ENCODE assay signal across 10 mouse cellular contexts in the genomic region with DNA sequence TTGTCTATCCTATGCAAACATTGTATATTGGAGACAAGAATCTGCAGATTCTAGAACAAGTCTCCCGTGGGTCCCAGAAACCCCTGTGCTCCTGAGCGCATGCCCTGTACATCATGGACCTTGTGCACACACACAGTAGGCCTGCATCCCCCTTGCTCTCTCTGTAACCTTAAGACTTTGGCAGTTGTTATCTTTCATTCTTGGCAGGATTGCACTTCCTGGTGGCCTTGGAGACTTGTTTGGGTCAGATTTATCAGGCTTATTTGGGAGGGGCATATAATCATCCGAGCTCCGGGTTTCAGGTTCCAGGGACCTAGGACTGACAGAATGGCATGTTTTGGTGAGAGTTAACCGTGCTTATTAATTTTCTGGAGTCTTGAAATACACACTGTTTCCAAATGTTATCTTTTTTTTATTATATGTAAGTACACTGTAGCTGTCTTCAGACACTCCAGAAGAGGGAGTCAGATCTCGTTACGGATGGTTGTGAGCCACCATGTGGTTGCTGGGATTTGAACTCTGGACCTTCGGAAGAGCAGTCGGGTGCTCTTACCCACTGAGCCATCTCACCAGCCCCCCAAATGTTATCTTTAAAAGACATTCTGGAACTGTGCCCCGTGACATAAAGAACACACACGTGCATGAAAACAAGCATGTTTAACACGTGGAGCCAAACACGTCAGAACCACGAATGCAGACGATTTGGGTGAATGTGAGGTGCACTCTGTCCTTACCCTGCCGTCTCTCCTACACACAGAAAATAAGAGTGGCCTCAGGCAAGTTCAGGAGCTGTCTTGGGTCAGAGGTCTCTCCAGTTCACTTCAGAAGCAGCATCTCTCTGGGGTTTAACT.
A peak's percentile ranks its signal among the peaks of the same experiment; 100 is the strongest.
DNase-seq lines count a peak whose midpoint lies in the region; ATAC-seq and TF ChIP-seq lines count a peak whose summit lies in the region.
"Had no signal": no experiment of that assay in that cellular context is flagged by ENCODE, and none has a peak within 500 bp of the region (broad histone marks: within the 10 kb centered on the region; RNA-seq: fewer than 3 reads in every experiment).

No protein-coding gene starts in this region.

- H3K4me2 ChIP-seq in heart, embryonic 12.5 days = no peak overlapping the region
- H3K4me2 ChIP-seq in neural tube, embryonic 13.5 days = no peak overlapping the region
- no peak overlapping the region for H3K4me2 ChIP-seq in neural tube, embryonic 15.5 days
- H3K4me2 ChIP-seq in intestine, postnatal 0 days (replicated peaks; ENCODE audit: low read depth) = no peak overlapping the region
- H3K4me2 ChIP-seq in stomach, embryonic 15.5 days = no peak overlapping the region
- H3K4me2 ChIP-seq: hindbrain, embryonic 13.5 days had no signal

- no peak overlapping the region for H3K9ac ChIP-seq in heart, embryonic 12.5 days
- H3K9ac ChIP-seq in neural tube, embryonic 13.5 days = no peak overlapping the region
- H3K9ac ChIP-seq in neural tube, embryonic 15.5 days (replicated peaks) = no peak overlapping the region
- H3K9ac ChIP-seq in intestine, postnatal 0 days (ENCODE audit: low read depth, low read length) = no peak overlapping the region
- H3K9ac ChIP-seq in stomach, embryonic 15.5 days = no peak overlapping the region
- H3K9ac ChIP-seq: hindbrain, embryonic 13.5 days had no signal

- H3K4me1 ChIP-seq in heart, embryonic 12.5 days (replicated peaks) = peaks cover 86% of the 10 kb centered on the region
- peaks cover 53% of the 10 kb centered on the region for H3K4me1 ChIP-seq in neural tube, embryonic 13.5 days (replicated peaks)
- H3K4me1 ChIP-seq in neural tube, embryonic 15.5 days = peaks cover 36% of the 10 kb centered on the region
- peaks cover 42% of the 10 kb centered on the region for H3K4me1 ChIP-seq in intestine, postnatal 0 days (replicated peaks; ENCODE audit: control insufficient read depth, insufficient read depth, low read length)
- H3K4me1 ChIP-seq in stomach, embryonic 15.5 days = peaks cover 62% of the 10 kb centered on the region

- ATAC-seq in heart, embryonic 12.5 days (ENCODE audit: insufficient number of reproducible peaks, low FRiP score) = no peak
- no peak for ATAC-seq in neural tube, embryonic 13.5 days (ENCODE audit: low read depth)
- ATAC-seq in neural tube, embryonic 15.5 days (ENCODE audit: low FRiP score) = no peak
- no peak for ATAC-seq in intestine, postnatal 0 days
- no peak for ATAC-seq in stomach, embryonic 15.5 days (ENCODE audit: insufficient read depth, low FRiP score, low read depth)

- intact Hi-C loops in heart, postnatal 14 days (cut with DNase I) = no loop called here
- intact Hi-C loops in left cerebral cortex, postnatal 14 days (cut with DNase I) = no loop called here

- no peaks in the 10 kb centered on the region for H3K36me3 ChIP-seq in heart, embryonic 12.5 days
- no peaks in the 10 kb centered on the region for H3K36me3 ChIP-seq in neural tube, embryonic 13.5 days
- no peaks in the 10 kb centered on the region for H3K36me3 ChIP-seq in neural tube, embryonic 15.5 days
- no peaks in the 10 kb centered on the region for H3K36me3 ChIP-seq in intestine, postnatal 0 days (ENCODE audit: control insufficient read depth, insufficient read depth)
- no peaks in the 10 kb centered on the region for H3K36me3 ChIP-seq in stomach, embryonic 15.5 days
- H3K36me3 ChIP-seq: G1E; hindbrain, embryonic 13.5 days had no signal

- H3K27me3 ChIP-seq in heart, embryonic 12.5 days (replicated peaks) = no peaks in the 10 kb centered on the region
- H3K27me3 ChIP-seq in neural tube, embryonic 13.5 days = no peaks in the 10 kb centered on the region
- no peaks in the 10 kb centered on the region for H3K27me3 ChIP-seq in neural tube, embryonic 15.5 days (replicated peaks)
- no peaks in the 10 kb centered on the region for H3K27me3 ChIP-seq in intestine, postnatal 0 days (replicated peaks; ENCODE audit: control insufficient read depth, insufficient read depth, low read length)
- no peaks in the 10 kb centered on the region for H3K27me3 ChIP-seq in stomach, embryonic 15.5 days (replicated peaks)
- H3K27me3 ChIP-seq: hindbrain, embryonic 13.5 days had no signal

- H3K4me3 ChIP-seq in heart, embryonic 12.5 days = no peak overlapping the region
- no peak overlapping the region for H3K4me3 ChIP-seq in neural tube, embryonic 13.5 days
- H3K4me3 ChIP-seq in neural tube, embryonic 15.5 days (replicated peaks) = no peak overlapping the region
- H3K4me3 ChIP-seq in intestine, postnatal 0 days (ENCODE audit: low read depth, low read length) = no peak overlapping the region
- no peak overlapping the region for H3K4me3 ChIP-seq in stomach, embryonic 15.5 days (replicated peaks)
- H3K4me3 ChIP-seq: hindbrain, embryonic 13.5 days had no signal

- DNase-seq in heart, postnatal 14 days = no peak
- DNase-seq in left cerebral cortex, postnatal 14 days (ENCODE audit: low spot score in 2 of 2) = no peak
- no peak for DNase-seq in frontal cortex, postnatal 25 days (ENCODE audit: low spot score in 2 of 2)

- peak overlapping the region; percentile 92 for H3K27ac ChIP-seq in heart, embryonic 12.5 days (ENCODE audit: poor library complexity, severe bottlenecking)
- H3K27ac ChIP-seq in neural tube, embryonic 13.5 days (replicated peaks) = peak overlapping the region; percentile 7; the same call in 1 of the 2 replicates
- H3K27ac ChIP-seq in neural tube, embryonic 15.5 days (replicated peaks) = no peak overlapping the region
- peak overlapping the region; percentile 92 for H3K27ac ChIP-seq in intestine, postnatal 0 days (ENCODE audit: low read depth, low read length)
- peak overlapping the region; percentile 94 for H3K27ac ChIP-seq in stomach, embryonic 15.5 days
- H3K27ac ChIP-seq: hindbrain, embryonic 13.5 days had no signal

- TF ChIP-seq CTCF in intestine, postnatal 0 days (IDR thresholded peaks at IDR 0.05; ENCODE audit: low read depth) = peak; percentile 19; the same call in 1 of the 2 replicates

- H3K9me3 ChIP-seq in heart, embryonic 12.5 days (replicated peaks) = no peaks in the 10 kb centered on the region
- H3K9me3 ChIP-seq in neural tube, embryonic 13.5 days = no peaks in the 10 kb centered on the region
- no peaks in the 10 kb centered on the region for H3K9me3 ChIP-seq in neural tube, embryonic 15.5 days (replicated peaks)
- no peaks in the 10 kb centered on the region for H3K9me3 ChIP-seq in intestine, postnatal 0 days (ENCODE audit: control insufficient read depth)
- H3K9me3 ChIP-seq in stomach, embryonic 15.5 days = no peaks in the 10 kb centered on the region
- H3K9me3 ChIP-seq: G1E; hindbrain, embryonic 13.5 days had no signal

- 80% methylated on average over 16 of the region's 16 CpGs for WGBS in heart, embryonic 12.5 days
- 89% methylated on average over 16 of the region's 16 CpGs for WGBS in neural tube, embryonic 13.5 days
- 92% methylated on average over 16 of the region's 16 CpGs for WGBS in neural tube, embryonic 15.5 days
- WGBS in intestine, postnatal 0 days = 59% methylated on average over 16 of the region's 16 CpGs
- WGBS in stomach, embryonic 15.5 days = 74% methylated on average over 16 of the region's 16 CpGs
